Mouse (Mus musculus) olfactory bulb, adult 2 months (tissue): ENCODE measurements around the gene Hist1h2bc. TPM values are rescaled to one million over a fixed set of nuclear protein-coding genes. Genes with fewer than 3 reads are reported as not detected.
"Not testable (repeated sequence)": the region's sequence is repeated elsewhere in the genome, so short reads cannot be mapped to it uniquely, and the experiment has no call there.

Source experiments
- H3K27ac ChIP-seq: fragments of 200-500 bp; 2 replicates; pipeline ENCODE4 v1.5.1; 2012; ENCODE audit warnings: low read depth, low read length; ENCODE audit not compliant: insufficient read depth
- H3K4me1 ChIP-seq: fragments of 200-500 bp; 2 replicates; pipeline ENCODE4 v1.6.1; 2012; ENCODE audit warnings: low read length; ENCODE audit not compliant: control insufficient read depth, insufficient read depth
- H3K4me3 ChIP-seq: fragments of 200-500 bp; 2 replicates; pipeline ENCODE4 v1.5.1; 2012; ENCODE audit warnings: mild to moderate bottlenecking, low read depth, low read length, moderate library complexity; ENCODE audit not compliant: insufficient read depth
- CTCF ChIP-seq: fragments of 200-500 bp; IDR thresholded peaks from 2 replicates; pipeline ENCODE4 v1.5.1; 2012; ENCODE audit warnings: low read depth, mild to moderate bottlenecking, low read length, moderate library complexity; ENCODE audit not compliant: insufficient read depth
- POLR2A ChIP-seq: fragments of 200-500 bp; IDR thresholded peaks from 2 replicates; pipeline ENCODE4 v1.6.1; 2012; ENCODE audit warnings: mild to moderate bottlenecking, low read depth, low read length, moderate library complexity; ENCODE audit not compliant: insufficient read depth
- WGBS: fragments of 180-500 bp; shearing (Covaris S2); methylation state at CpG from one replicate; pipeline ENCODE4 v1.1.7; 2018; 5-methylcytosine and 5-hydroxymethylcytosine counted together
- polyA plus RNA-seq: library from polyadenylated mRNA; stranded (reverse); fragments of >200 nt; gene quantifications from 2 replicates; pipeline ENCODE4 v1.2.4, GENCODE M21; 2012; ENCODE audit warnings: low replicate concordance; ENCODE audit not compliant: missing spikeins, insufficient read depth, insufficient read length

Gene Hist1h2bc
- polyA plus RNA-seq, 1 experiment: not detected

DNA sequence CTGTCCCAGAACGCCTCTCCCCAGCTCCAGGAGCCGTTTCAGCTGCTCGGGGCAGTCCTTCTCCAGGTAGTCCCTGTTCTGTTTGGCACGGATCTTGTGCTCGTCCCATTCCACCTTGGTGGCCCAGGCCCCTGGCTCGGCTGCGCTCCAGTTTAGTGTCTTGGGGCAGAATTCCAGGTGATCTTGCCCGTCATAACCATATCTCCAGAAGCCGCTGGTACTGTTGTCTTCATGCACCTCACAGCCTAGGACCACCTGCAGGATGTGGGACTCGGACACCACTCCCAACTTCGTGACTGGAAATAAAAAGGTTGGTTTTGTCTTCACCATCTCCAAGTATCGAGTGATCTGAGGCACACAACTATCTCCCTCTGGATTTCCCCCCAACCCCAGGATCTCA is 22.8 kb downstream of the Hist1h2bc start:
- WGBS: 95% methylated on average over 12 of the region's 12 CpGs
- no peak overlapping the region for H3K27ac ChIP-seq
- no peak for TF ChIP-seq CTCF
- no peak for TF ChIP-seq POLR2A
- H3K4me1 ChIP-seq: no peaks in the 10 kb centered on the region
- no peak overlapping the region for H3K4me3 ChIP-seq

DNA sequence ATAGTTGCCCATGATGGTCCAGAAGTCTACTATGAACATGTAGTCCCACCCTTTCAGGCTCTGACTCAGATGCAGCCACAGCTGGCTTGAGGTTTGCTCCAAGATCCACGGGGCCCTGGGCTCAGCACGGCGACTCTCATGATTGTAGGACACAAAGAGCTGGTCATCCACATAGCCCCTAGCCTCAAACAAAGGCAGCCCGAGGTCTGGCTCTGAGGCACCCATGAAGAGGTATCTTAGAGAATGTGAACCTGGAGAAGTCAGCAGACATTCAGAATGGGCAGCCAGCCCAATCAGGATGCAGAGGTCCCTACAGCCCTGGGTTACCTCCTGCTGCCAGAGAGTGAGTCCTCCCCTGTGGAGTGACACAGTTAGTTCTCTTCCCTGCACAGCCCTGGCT is 24.0 kb downstream of the Hist1h2bc start:
- Histone ChIP-seq H3K27ac (no peak overlapping the region), H3K4me3 (no peak overlapping the region), H3K4me1 (no peaks in the 10 kb centered on the region)
- 90% methylated on average over 4 of the region's 4 CpGs for WGBS
- no peak for TF ChIP-seq CTCF

DNA sequence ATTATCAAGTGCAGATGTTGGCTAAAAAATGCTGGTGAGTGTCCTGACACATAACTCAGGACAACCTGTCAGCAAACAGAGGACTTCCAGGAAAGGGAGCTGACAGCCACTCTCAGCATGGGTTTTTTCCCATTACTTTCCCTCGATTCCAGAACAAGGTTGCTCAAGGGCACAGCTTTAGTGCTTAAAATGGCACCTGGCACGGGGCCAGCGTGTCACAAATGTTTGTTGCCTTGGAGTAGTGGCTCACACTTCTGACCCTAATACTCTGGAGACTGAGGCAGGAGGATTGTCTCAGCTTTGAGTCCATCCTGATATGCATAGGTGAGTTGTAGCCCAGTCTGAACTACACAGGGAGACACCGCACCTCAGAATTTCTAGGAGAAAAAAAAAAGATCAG is 24.7 kb downstream of the Hist1h2bc start:
- 67% methylated on average over 4 of the region's 4 CpGs for WGBS
- no peak overlapping the region for H3K4me3 ChIP-seq
- no peaks in the 10 kb centered on the region for H3K4me1 ChIP-seq
- TF ChIP-seq POLR2A (no peak), CTCF (no peak)
- H3K27ac ChIP-seq: no peak overlapping the region

DNA sequence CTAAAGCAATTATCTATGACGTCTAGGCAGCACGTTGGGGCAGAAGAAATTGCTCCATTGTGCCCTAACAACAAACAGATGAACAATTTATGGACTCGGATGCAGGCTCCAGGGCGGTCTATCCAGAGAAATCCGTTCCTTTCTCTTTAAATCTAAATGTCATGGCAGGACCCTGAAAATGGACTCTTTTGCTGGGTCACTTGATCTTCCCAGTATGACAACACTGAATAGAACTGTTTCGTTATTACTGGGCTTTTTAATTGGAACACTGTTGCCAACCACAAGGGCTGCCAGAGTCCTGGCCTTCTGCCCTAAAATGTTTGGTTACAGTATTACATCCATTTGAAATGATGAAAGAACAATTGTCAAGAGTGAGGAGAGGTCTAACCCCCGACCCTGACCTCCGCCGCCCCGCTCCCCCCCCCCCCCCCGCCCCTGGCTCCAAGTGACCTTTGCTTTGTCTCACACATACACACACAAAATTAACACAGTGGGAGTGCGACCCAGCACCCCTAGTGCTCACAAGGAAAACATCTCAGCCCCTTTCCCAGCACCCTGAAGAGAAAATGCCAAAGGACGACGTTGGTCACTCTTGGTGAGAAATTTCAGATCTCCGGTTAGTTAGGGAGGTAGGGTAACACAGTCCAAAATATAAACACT is 25.8 kb downstream of the Hist1h2bc start:
- TF ChIP-seq CTCF: no peak
- no peak for TF ChIP-seq POLR2A
- 16% methylated on average over 15 of the region's 15 CpGs for WGBS
- Histone ChIP-seq H3K27ac (0 out of 2 replicates have a peak overlapping the region, but pooled peaks have one; percentile 46), H3K4me1 (no peaks in the 10 kb centered on the region), H3K4me3 (peak overlapping the region; percentile 48)

GRCm38 (mm10) chr13:23710374-23711089 is 26.5 kb downstream of the Hist1h2bc start, which contains the start of gene Hfe:
TSS of gene Hfe (minus strand) at chr13:23710854.
- 0 out of 2 replicates have a peak within 1 kb of the TSS, but pooled peaks have one; percentile 46 for H3K27ac ChIP-seq
- whole genome bisulfite sequencing: 2% methylated on average over 17 of the region's 17 CpGs

DNA sequence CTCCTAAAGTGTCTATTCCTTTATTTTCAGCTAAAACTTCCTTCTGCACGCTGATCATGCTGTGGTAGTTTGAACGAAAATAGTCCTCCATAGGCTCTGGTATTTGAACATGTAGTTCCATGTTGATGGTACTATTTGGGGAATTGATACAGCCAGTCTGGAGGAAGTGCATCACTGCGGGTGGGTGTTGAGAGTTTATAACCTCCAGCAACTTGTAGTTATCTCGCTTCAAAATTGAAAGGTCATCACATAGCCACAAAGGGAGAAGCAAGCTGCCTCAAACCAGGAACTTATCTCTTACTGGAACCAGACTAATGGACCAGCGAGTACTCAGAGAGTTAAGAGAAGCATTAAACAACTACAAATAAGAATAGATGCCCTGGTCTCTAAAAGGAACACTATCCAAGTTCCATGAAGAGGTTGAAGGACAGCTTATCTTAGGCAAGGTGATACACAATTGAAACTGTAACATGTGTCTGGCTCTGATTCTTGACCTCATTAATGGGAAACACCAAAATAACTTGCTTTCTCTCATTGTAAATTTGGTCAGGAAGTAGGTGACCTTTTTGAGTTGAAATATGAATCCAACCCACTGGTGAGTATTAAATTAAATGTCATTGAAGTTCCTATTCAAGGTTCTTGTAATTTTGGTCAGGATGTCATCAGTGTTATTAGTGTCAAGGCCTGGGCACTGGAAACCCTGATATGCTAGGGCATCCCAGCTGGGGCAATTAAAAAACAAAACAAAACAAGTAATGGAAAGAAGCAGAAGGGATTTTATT is 32.5 kb downstream of the Hist1h2bc start:
- 87% methylated on average over 5 of the region's 5 CpGs for WGBS
- no peak overlapping the region for H3K27ac ChIP-seq
- no peaks in the 10 kb centered on the region for H3K4me1 ChIP-seq
- H3K4me3 ChIP-seq: no peak overlapping the region
- TF ChIP-seq POLR2A (no peak), CTCF (no peak)

More at GRCm38 (mm10) chr13:23710374-23711089, 26.5 kb downstream of the Hist1h2bc start, which contains the start of gene Hfe:
- no peaks in the 10 kb centered on the region for H3K4me1 ChIP-seq
- TF ChIP-seq CTCF: no peak
- no peak for TF ChIP-seq POLR2A
- H3K4me3 ChIP-seq: peak within 1 kb of the TSS; percentile 48

DNA sequence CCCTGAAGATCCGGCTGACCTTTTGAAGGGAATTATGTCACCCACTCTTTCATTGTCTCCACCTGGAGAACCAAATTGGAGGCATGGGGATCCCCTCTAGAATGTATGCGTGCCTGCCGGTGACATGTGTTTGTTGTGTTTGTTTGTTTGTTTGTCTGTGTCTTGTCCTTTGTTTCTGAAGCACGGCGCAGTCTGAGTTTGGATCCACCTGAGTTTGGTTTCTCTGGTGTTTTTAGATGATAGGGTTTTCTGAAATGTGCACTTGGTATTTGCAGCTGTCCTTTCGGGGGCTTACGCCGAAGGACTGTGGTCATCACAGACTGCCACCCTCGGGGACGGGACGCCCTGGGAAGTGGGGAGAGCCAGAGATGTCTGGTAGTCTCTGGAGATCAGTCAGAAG is 33.2 kb downstream of the Hist1h2bc start:
- no peaks in the 10 kb centered on the region for H3K4me1 ChIP-seq
- TF ChIP-seq CTCF: no peak
- TF ChIP-seq POLR2A: no peak
- no peak overlapping the region for H3K27ac ChIP-seq
- WGBS: 64% methylated on average over 11 of the region's 11 CpGs
- no peak overlapping the region for H3K4me3 ChIP-seq

DNA sequence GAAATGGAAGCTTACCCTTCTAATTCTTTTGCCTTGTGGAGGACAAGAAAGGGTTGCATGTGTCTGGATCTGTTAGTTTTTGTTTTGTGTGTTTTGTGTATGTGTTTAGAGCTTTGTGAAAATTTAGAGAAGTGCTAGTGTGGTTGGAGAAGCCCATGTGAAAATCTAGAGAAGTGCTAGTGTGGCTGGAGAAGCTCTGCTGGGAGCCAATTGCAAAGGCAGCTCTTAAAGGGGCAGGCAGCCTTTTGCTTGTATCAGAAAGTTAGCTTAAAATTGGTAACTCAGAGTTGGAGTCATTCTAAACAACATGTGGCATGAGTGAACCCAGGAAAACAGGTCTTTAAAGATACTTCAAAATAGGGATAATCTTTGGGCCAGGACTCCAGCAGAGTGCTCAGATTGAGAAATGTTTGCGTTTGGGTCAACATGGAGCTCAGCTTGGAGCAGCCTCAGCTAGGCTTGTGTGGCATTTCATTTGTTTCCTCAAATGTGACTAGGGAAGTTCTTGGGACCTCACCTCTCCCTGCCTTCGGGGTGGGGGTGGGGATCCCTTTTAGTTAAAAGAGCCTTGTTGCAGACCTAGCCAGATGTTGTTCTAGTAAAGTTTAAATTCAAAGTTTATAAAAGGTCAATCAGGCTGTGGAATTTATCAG is 33.7 kb downstream of the Hist1h2bc start:
- H3K4me3 ChIP-seq, H3K27ac ChIP-seq, H3K4me1 ChIP-seq: not testable (repeated sequence)
- 23% methylated on average over 2 of the region's 2 CpGs for WGBS

GRCm38 (mm10) chr13:23724239-23724638 is 40.2 kb downstream of the Hist1h2bc start:
- Histone ChIP-seq H3K4me1 (no peaks in the 10 kb centered on the region), H3K27ac (no peak overlapping the region), H3K4me3 (no peak overlapping the region)
- TF ChIP-seq CTCF (no peak), POLR2A (no peak)
- WGBS: 89% methylated on average over 4 of the region's 4 CpGs
